Mouse (Mus musculus) midbrain, embryonic 14.5 days (tissue): Measurements from ENCODE around the gene Ephb2. TPM values are rescaled to one million over a fixed set of nuclear protein-coding genes. Genes with fewer than 3 reads are reported as not detected.
A peak's percentile ranks its signal among the peaks of the same experiment; 100 is the strongest.

Experiments used
- ATAC-seq: fragments of 200-750 bp; cut with Nextera tagmentation; 2 replicates; pipeline ENCODE4 v1.8.0; 2017; ENCODE audit warnings: moderate number of reproducible peaks, moderate library complexity; ENCODE audit not compliant: low FRiP score, low TSS enrichment
- DNase-seq: peaks from one replicate; pipeline ENCODE4 v3.0.0-alpha.2; 2015
- H3K27ac ChIP-seq: fragments of 300-500 bp; sonication (generic); replicated peaks from 2 replicates; pipeline ENCODE4 v1.5.1; 2014; ENCODE audit warnings: mild to moderate bottlenecking, low read depth, low read length, moderate library complexity
- H3K27me3 ChIP-seq: fragments of 300-500 bp; sonication (generic); 2 replicates; pipeline ENCODE4 v1.6.1; 2014; ENCODE audit warnings: low read length, control low read depth, mixed read lengths; ENCODE audit not compliant: control insufficient read depth, insufficient read depth
- H3K36me3 ChIP-seq: fragments of 300-500 bp; sonication (generic); 2 replicates; pipeline ENCODE4 v1.6.1; 2014; ENCODE audit warnings: low read length, control low read depth; ENCODE audit not compliant: control insufficient read depth, insufficient read depth
- H3K4me1 ChIP-seq: fragments of 300-500 bp; sonication (generic); 2 replicates; pipeline ENCODE4 v1.6.1; 2014; ENCODE audit warnings: mild to moderate bottlenecking, antibody characterized with exemption, low read length, control low read depth; ENCODE audit not compliant: control insufficient read depth, insufficient read depth
- H3K4me2 ChIP-seq: fragments of 300-500 bp; sonication (generic); 2 replicates; pipeline ENCODE4 v1.6.1; 2014; ENCODE audit warnings: mild to moderate bottlenecking, low read length, moderate library complexity
- H3K4me3 ChIP-seq: fragments of 300-500 bp; sonication (generic); replicated peaks from 2 replicates; pipeline ENCODE4 v1.5.1; 2014; ENCODE audit warnings: low read depth, low read length
- H3K9ac ChIP-seq: fragments of 300-500 bp; sonication (generic); replicated peaks from 2 replicates; pipeline ENCODE4 v1.6.1; 2014; ENCODE audit warnings: mild to moderate bottlenecking, low read length, moderate library complexity
- H3K9me3 ChIP-seq: fragments of 300-500 bp; sonication (generic); 2 replicates; pipeline ENCODE4 v1.6.1; 2016; ENCODE audit warnings: low read length, control low read depth, mixed read lengths; ENCODE audit not compliant: control insufficient read depth
- WGBS: fragments of 180-500 bp; shearing (Covaris S2); extraction: QIAGEN DNeasy Blood & Tissue Kit; methylation state at CpG from one replicate; pipeline ENCODE4 v1.1.7; 2014; 5-methylcytosine and 5-hydroxymethylcytosine counted together
- polyA plus RNA-seq: library from polyadenylated mRNA; unstranded; fragments of >200 nt; fragmentation: Nextera tagmentation; extraction: Ambion mirVana; gene quantifications from 2 replicates; pipeline ENCODE4 v1.2.1, GENCODE M21; 2014

The Ephb2 gene
- polyA plus RNA-seq, 1 experiment from 2014 or later: 32.8 TPM

GRCm38 (mm10) chr4:136722361-136723082 lies 113.3 kb downstream of the Ephb2 start:
- DNase-seq (no peak), ATAC-seq (no peak)
- Histone ChIP-seq H3K27ac (0 out of 2 replicates have a peak overlapping the region, but pooled peaks have one; percentile 45), H3K36me3 (no peaks in the 10 kb centered on the region), H3K4me2 (no peak overlapping the region), H3K9me3 (no peaks in the 10 kb centered on the region), H3K27me3 (no peaks in the 10 kb centered on the region), H3K4me3 (no peak overlapping the region), H3K9ac (no peak overlapping the region), H3K4me1 (peaks cover 4% of the 10 kb centered on the region; the same call in 1 of the 2 replicates)
- 67% methylated on average over 17 of the region's 17 CpGs for WGBS

DNA sequence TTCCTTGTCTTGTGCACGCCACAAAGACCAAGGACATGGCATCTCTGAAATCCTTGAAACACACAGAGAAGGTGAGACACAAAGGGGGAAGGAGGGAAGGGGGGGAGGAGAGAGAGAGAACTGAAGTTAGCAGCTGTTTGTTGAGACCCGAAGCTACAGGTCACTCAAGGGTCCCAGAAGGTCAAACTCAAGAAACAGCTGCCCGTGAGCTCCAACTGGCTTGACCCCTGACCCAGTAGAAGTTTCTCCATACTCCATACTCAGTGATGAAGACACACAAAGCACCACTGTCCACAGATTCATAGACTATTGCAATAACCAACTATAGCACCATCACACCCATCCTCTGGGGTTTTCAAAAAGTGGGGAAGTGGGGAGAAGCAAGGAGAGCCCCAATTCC lies 113.9 kb downstream of the Ephb2 start:
- H3K9me3 ChIP-seq: no peaks in the 10 kb centered on the region
- no peak overlapping the region for H3K9ac ChIP-seq
- no peaks in the 10 kb centered on the region for H3K36me3 ChIP-seq
- H3K4me3 ChIP-seq: no peak overlapping the region
- no peak overlapping the region for H3K4me2 ChIP-seq
- H3K4me1 ChIP-seq: peaks cover 8% of the 10 kb centered on the region; the same call in 1 of the 2 replicates
- DNase-seq (no peak), ATAC-seq (no peak)
- no peak overlapping the region for H3K27ac ChIP-seq
- 79% methylated on average over 3 of the region's 3 CpGs for WGBS
- H3K27me3 ChIP-seq: no peaks in the 10 kb centered on the region

DNA sequence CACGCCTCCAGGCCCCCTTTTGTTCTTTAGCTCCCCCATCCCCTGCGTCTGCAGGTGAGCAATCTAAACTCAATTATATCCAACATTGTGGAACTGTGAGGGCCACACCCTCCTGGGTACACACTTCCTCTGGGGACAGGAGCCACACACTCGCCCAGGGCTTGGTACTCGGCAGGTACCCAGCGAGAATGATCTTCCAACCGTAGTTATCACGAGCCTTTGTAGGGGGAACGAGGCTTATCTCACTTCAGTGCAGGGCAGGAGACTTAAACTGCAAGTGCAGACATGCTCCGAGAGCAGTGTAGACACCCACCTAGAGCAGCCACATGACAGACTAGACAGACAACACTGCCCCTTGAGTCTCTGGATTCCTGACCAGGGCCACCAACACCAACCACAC lies 115.8 kb downstream of the Ephb2 start:
- Histone ChIP-seq H3K4me2 (no peak overlapping the region), H3K9me3 (no peaks in the 10 kb centered on the region), H3K27me3 (no peaks in the 10 kb centered on the region), H3K4me3 (no peak overlapping the region), H3K9ac (no peak overlapping the region), H3K36me3 (no peaks in the 10 kb centered on the region), H3K4me1 (peaks cover 6% of the 10 kb centered on the region; the same call in 1 of the 2 replicates), H3K27ac (no peak overlapping the region)
- 93% methylated on average over 9 of the region's 9 CpGs for WGBS
- DNase-seq (no peak), ATAC-seq (no peak)

- Histone ChIP-seq H3K4me2 (no peak overlapping the region), H3K4me1 (0 out of 2 replicates have a peak, but pooled peaks cover 4% of the 10 kb centered on the region), H3K36me3 (no peaks in the 10 kb centered on the region), H3K4me3 (no peak overlapping the region), H3K27me3 (no peaks in the 10 kb centered on the region), H3K9ac (no peak overlapping the region), H3K9me3 (no peaks in the 10 kb centered on the region), H3K27ac (no peak overlapping the region)
- ATAC-seq: no peak
- no peak for DNase-seq
- 91% methylated on average over 14 of the region's 14 CpGs for WGBS
These were observed 117.4 kb downstream of the Ephb2 start for GRCm38 (mm10) chr4:136718193-136718986.

DNA sequence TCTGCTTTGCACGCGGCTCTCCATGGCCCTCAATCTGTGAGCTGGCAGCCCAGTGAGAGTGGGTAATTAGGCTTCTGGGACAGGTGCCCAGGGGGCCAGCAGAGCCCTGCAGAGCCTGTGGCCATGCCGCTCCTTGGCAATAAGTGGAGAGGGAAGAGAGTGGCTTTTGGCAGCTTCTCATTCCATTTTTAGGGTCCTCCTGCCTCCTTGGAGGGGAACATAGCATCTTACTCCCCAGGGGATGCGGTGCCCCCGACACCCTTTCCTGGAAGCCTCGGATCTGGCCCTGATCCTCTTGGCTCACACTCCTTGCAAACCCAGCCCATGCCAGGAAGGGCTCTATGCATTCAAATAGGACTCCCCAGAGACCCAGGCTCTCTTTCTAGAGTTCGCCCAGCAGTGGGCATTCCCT lies 119.2 kb downstream of the Ephb2 start:
- 67% methylated on average over 7 of the region's 7 CpGs for WGBS
- Histone ChIP-seq H3K36me3 (no peaks in the 10 kb centered on the region), H3K9ac (no peak overlapping the region), H3K9me3 (no peaks in the 10 kb centered on the region), H3K27ac (0 out of 2 replicates have a peak overlapping the region, but pooled peaks have one; percentile 26), H3K4me3 (no peak overlapping the region), H3K4me1 (peaks cover 7% of the 10 kb centered on the region; the same call in 1 of the 2 replicates), H3K4me2 (no peak overlapping the region), H3K27me3 (no peaks in the 10 kb centered on the region)
- DNase-seq (peak; percentile 65), ATAC-seq (no peak)

DNA sequence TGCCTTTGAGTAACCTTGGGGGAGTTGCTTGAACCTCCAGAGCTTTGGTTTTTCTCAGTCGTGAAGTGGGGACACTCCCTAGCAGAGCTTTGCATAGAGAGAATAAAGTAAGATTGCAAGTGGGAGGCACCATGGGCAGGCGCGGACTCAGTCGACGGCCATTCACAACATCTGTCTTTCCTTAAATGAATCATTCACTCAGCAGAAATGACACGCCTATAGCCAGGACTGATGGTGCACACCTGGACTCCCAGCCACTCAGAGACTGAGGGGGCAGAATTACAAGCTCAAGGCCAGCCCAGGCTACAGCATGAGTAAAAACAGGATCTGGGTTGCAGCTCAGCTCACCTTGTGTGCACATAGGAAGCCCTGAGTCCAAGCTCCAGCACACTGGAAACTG lies 121.3 kb downstream of the Ephb2 start:
- ATAC-seq (no peak), DNase-seq (no peak)
- Histone ChIP-seq H3K36me3 (no peaks in the 10 kb centered on the region), H3K27me3 (no peaks in the 10 kb centered on the region), H3K4me1 (peaks cover 7% of the 10 kb centered on the region; the same call in 1 of the 2 replicates), H3K4me2 (no peak overlapping the region), H3K4me3 (no peak overlapping the region), H3K9me3 (no peaks in the 10 kb centered on the region), H3K9ac (no peak overlapping the region), H3K27ac (no peak overlapping the region)
- WGBS: 83% methylated on average over 6 of the region's 6 CpGs

GRCm38 (mm10) chr4:136713889-136714288 lies 121.9 kb downstream of the Ephb2 start:
- no peak for DNase-seq
- Histone ChIP-seq H3K36me3 (no peaks in the 10 kb centered on the region), H3K9me3 (no peaks in the 10 kb centered on the region), H3K27ac (no peak overlapping the region), H3K9ac (no peak overlapping the region), H3K4me2 (no peak overlapping the region), H3K4me3 (no peak overlapping the region), H3K27me3 (no peaks in the 10 kb centered on the region), H3K4me1 (peaks cover 7% of the 10 kb centered on the region)
- WGBS: 93% methylated on average over 7 of the region's 7 CpGs
- no peak for ATAC-seq

DNA sequence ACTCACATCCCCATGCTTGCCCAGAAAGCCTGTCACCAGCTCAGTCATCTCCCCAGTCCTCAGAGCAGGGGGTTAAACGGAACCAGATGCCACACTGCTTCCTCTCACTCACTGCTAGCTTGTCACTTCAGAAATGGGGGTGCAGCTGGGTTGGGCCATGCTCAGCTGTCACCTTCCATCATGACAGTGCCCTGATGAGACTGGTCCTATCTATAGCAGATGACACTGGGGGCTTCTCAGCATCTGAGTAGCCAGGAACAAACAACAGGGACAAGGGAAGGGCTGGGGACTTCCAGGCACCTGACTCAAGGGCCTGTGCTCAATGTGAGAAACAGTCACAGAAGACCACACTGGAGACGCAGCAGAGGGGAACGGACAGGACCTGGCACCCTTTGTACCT lies 122.4 kb downstream of the Ephb2 start:
- Histone ChIP-seq H3K4me2 (no peak overlapping the region), H3K27ac (no peak overlapping the region), H3K4me1 (peaks cover 10% of the 10 kb centered on the region), H3K27me3 (no peaks in the 10 kb centered on the region), H3K9ac (no peak overlapping the region), H3K4me3 (no peak overlapping the region), H3K9me3 (no peaks in the 10 kb centered on the region), H3K36me3 (no peaks in the 10 kb centered on the region)
- ATAC-seq: no peak
- 74% methylated on average over 3 of the region's 3 CpGs for WGBS
- no peak for DNase-seq
